Mouse (Mus musculus): Measurements from ENCODE around the gene Baat.

- TF ChIP-seq GATA1 (IDR thresholded peaks at IDR 0.05; ENCODE audit: low read length) (no peak), TAL1 (IDR thresholded peaks at IDR 0.05; ENCODE audit: low read length) (no peak)
These were observed 54.4 kb downstream of the Baat start for GRCm38 (mm10) chr4:49451848-49452551.

Data from erythroblast, embryonic 14.5 days (primary cell).